Mouse (Mus musculus) small intestine, adult 2 months (tissue): Measurements from ENCODE around the gene Copb1.

Source experiments
- CTCF ChIP-seq: fragments of 200-500 bp; IDR thresholded peaks from 2 replicates; pipeline ENCODE4 v1.5.1; 2012; ENCODE audit warnings: low read depth, mild to moderate bottlenecking, control low read depth, inconsistent platforms, low read length, moderate library complexity, mixed read lengths; ENCODE audit not compliant: insufficient replicate concordance, insufficient read length; ENCODE audit errors: extremely low read depth
- POLR2A ChIP-seq: fragments of 200-500 bp; IDR thresholded peaks from 2 replicates; pipeline ENCODE4 v1.6.1; 2012; ENCODE audit warnings: low read depth, mild to moderate bottlenecking, control low read depth, inconsistent platforms, low read length, moderate library complexity

DNA sequence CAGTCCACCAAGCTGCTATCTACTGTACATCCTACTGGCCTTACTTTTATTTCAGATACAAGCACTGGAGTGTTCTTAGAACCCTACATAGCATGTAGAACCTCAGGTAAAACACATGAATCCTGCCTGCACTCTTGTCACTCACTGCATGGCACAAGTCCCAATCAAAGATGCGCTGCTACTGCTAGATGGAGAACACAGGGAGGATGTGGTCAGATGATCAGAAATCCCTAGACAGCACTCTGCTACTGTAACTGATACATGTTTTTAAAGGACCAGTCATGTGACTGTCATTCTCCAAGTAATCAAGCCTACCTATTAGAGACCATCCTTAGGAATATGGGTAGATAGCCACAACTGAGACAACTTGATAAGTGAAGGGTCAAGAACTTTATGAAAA lies 44.7 kb downstream of the Copb1 start:
- no peak for TF ChIP-seq CTCF
- no peak for TF ChIP-seq POLR2A
